Mouse (Mus musculus) midbrain, embryonic 13.5 days (tissue): ENCODE measurements around the gene Tcn2. TPM values are rescaled to one million over a fixed set of nuclear protein-coding genes. Genes with fewer than 3 reads are reported as not detected.

Experiments used
- ATAC-seq: fragments of 200-750 bp; cut with Nextera tagmentation; 2 replicates; pipeline ENCODE4 v1.8.0; 2017; ENCODE audit warnings: mild to moderate bottlenecking, moderate TSS enrichment, moderate library complexity
- H3K27ac ChIP-seq: fragments of 300-500 bp; sonication (generic); 2 replicates; pipeline ENCODE4 v1.5.1; 2015; ENCODE audit warnings: inconsistent platforms, mild to moderate bottlenecking, moderate library complexity
- H3K27me3 ChIP-seq: fragments of 300-500 bp; sonication (generic); 2 replicates; pipeline ENCODE4 v1.6.1; 2015; ENCODE audit warnings: mild to moderate bottlenecking, inconsistent platforms
- H3K36me3 ChIP-seq: fragments of 300-500 bp; sonication (generic); 2 replicates; pipeline ENCODE4 v1.6.1; 2015; ENCODE audit warnings: mild to moderate bottlenecking, inconsistent platforms
- H3K4me1 ChIP-seq: fragments of 300-500 bp; sonication (generic); replicated peaks from 2 replicates; pipeline ENCODE4 v1.6.1; 2015; ENCODE audit warnings: inconsistent platforms
- H3K4me2 ChIP-seq: fragments of 300-500 bp; sonication (generic); replicated peaks from 2 replicates; pipeline ENCODE4 v1.6.1; 2015; ENCODE audit warnings: moderate library complexity, mild to moderate bottlenecking, inconsistent platforms
- H3K4me3 ChIP-seq: fragments of 300-500 bp; sonication (generic); replicated peaks from 2 replicates; pipeline ENCODE4 v1.5.1; 2015; ENCODE audit warnings: mild to moderate bottlenecking, inconsistent platforms
- H3K9ac ChIP-seq: fragments of 300-500 bp; sonication (generic); replicated peaks from 2 replicates; pipeline ENCODE4 v1.6.1; 2015; ENCODE audit warnings: mild to moderate bottlenecking, inconsistent platforms
- H3K9me3 ChIP-seq: fragments of 300-500 bp; sonication (generic); 2 replicates; pipeline ENCODE4 v1.6.1; 2016; ENCODE audit warnings: mild to moderate bottlenecking, inconsistent platforms
- WGBS: fragments of 180-500 bp; shearing (Covaris S2); methylation state at CpG from one replicate; pipeline ENCODE4 v1.1.7; 2015; 5-methylcytosine and 5-hydroxymethylcytosine counted together
- polyA plus RNA-seq: library from polyadenylated mRNA; unstranded; fragments of >200 nt; fragmentation: Nextera tagmentation; extraction: Ambion mirVana; gene quantifications from 2 replicates; pipeline ENCODE4 v1.2.1, GENCODE M21; 2015

Tcn2 gene
- polyA plus RNA-seq, 1 experiment from 2014 or later, result 20.3 TPM

- Histone ChIP-seq H3K4me3 (peak overlapping the region; percentile 1; the same call in 1 of the 2 replicates), H3K9ac (peak overlapping the region; percentile 47), H3K27ac (no peak overlapping the region), H3K9me3 (no peaks in the 10 kb centered on the region), H3K36me3 (peaks cover 18% of the 10 kb centered on the region), H3K27me3 (peaks cover 6% of the 10 kb centered on the region; the same call in 1 of the 2 replicates), H3K4me2 (peak overlapping the region; percentile 89), H3K4me1 (peaks cover 46% of the 10 kb centered on the region)
- no peak for ATAC-seq
- WGBS, result 64% methylated on average over 5 of the region's 5 CpGs
Observed at GRCm38 (mm10) chr11:3910513-3911310, 21.2 kb downstream of the Tcn2 start.

GRCm38 (mm10) chr11:3909236-3909635 lies 22.7 kb downstream of the Tcn2 start:
- ATAC-seq, result no peak
- Histone ChIP-seq H3K4me2 (no peak overlapping the region), H3K4me1 (peaks cover 43% of the 10 kb centered on the region), H3K36me3 (peaks cover 23% of the 10 kb centered on the region), H3K27me3 (peaks cover 5% of the 10 kb centered on the region; the same call in 1 of the 2 replicates), H3K9me3 (no peaks in the 10 kb centered on the region), H3K27ac (no peak overlapping the region), H3K4me3 (no peak overlapping the region), H3K9ac (no peak overlapping the region)
- 91% methylated on average over 4 of the region's 4 CpGs for WGBS

- WGBS, result 75% methylated on average over 1 of the region's 1 CpGs
- Histone ChIP-seq H3K27me3 (no peaks in the 10 kb centered on the region), H3K36me3 (peaks cover 30% of the 10 kb centered on the region), H3K27ac (no peak overlapping the region), H3K4me3 (no peak overlapping the region), H3K9me3 (no peaks in the 10 kb centered on the region), H3K4me1 (peaks cover 22% of the 10 kb centered on the region), H3K9ac (no peak overlapping the region), H3K4me2 (no peak overlapping the region)
- no peak for ATAC-seq
Observed at GRCm38 (mm10) chr11:3905446-3905845, 26.5 kb downstream of the Tcn2 start.

- Histone ChIP-seq H3K27me3 (no peaks in the 10 kb centered on the region), H3K4me2 (no peak overlapping the region), H3K4me3 (no peak overlapping the region), H3K9ac (no peak overlapping the region), H3K9me3 (no peaks in the 10 kb centered on the region), H3K36me3 (peaks cover 33% of the 10 kb centered on the region), H3K27ac (no peak overlapping the region), H3K4me1 (peaks cover 23% of the 10 kb centered on the region)
- WGBS, result 82% methylated on average over 6 of the region's 6 CpGs
- ATAC-seq, result no peak
Observed at GRCm38 (mm10) chr11:3904673-3905072, 27.3 kb downstream of the Tcn2 start.

- no peak for ATAC-seq
Observed at GRCm38 (mm10) chr11:3903046-3903445, 28.9 kb downstream of the Tcn2 start.

GRCm38 (mm10) chr11:3902516-3902915 lies 29.4 kb downstream of the Tcn2 start:
- ATAC-seq, result no peak
- no peak overlapping the region for H3K4me3 ChIP-seq

More at GRCm38 (mm10) chr11:3903046-3903445, 28.9 kb downstream of the Tcn2 start:
- Histone ChIP-seq H3K9ac (no peak overlapping the region), H3K27me3 (no peaks in the 10 kb centered on the region), H3K4me3 (no peak overlapping the region), H3K27ac (no peak overlapping the region), H3K4me2 (no peak overlapping the region), H3K9me3 (no peaks in the 10 kb centered on the region), H3K36me3 (peaks cover 46% of the 10 kb centered on the region), H3K4me1 (peaks cover 27% of the 10 kb centered on the region)
- WGBS, result 84% methylated on average over 5 of the region's 5 CpGs

GRCm38 (mm10) chr11:3900296-3900695 lies 31.7 kb downstream of the Tcn2 start:
- H3K4me3 ChIP-seq, result no peak overlapping the region
- peaks cover 44% of the 10 kb centered on the region for H3K36me3 ChIP-seq
- WGBS, result 92% methylated on average over 6 of the region's 6 CpGs
- no peaks in the 10 kb centered on the region for H3K9me3 ChIP-seq
- H3K27ac ChIP-seq, result no peak overlapping the region
- no peak overlapping the region for H3K9ac ChIP-seq
- no peaks in the 10 kb centered on the region for H3K27me3 ChIP-seq
- no peak overlapping the region for H3K4me2 ChIP-seq
- no peak for ATAC-seq
- H3K4me1 ChIP-seq, result peaks cover 36% of the 10 kb centered on the region

More at GRCm38 (mm10) chr11:3902516-3902915, 29.4 kb downstream of the Tcn2 start:
- peaks cover 48% of the 10 kb centered on the region for H3K36me3 ChIP-seq
- 92% methylated on average over 3 of the region's 3 CpGs for WGBS
- H3K27me3 ChIP-seq, result no peaks in the 10 kb centered on the region
- no peak overlapping the region for H3K27ac ChIP-seq
- no peaks in the 10 kb centered on the region for H3K9me3 ChIP-seq
- peaks cover 28% of the 10 kb centered on the region for H3K4me1 ChIP-seq
- no peak overlapping the region for H3K4me2 ChIP-seq
- H3K9ac ChIP-seq, result no peak overlapping the region

GRCm38 (mm10) chr11:3895933-3896332 lies 36.0 kb downstream of the Tcn2 start:
- Histone ChIP-seq H3K27me3 (no peaks in the 10 kb centered on the region), H3K27ac (no peak overlapping the region), H3K36me3 (peaks cover 32% of the 10 kb centered on the region), H3K4me1 (peaks cover 38% of the 10 kb centered on the region), H3K9me3 (no peaks in the 10 kb centered on the region), H3K9ac (no peak overlapping the region), H3K4me2 (no peak overlapping the region), H3K4me3 (no peak overlapping the region)
- ATAC-seq, result no peak
- 85% methylated on average over 1 of the region's 1 CpGs for WGBS

- Histone ChIP-seq H3K36me3 (peaks cover 32% of the 10 kb centered on the region), H3K9ac (peak overlapping the region; percentile 76), H3K27me3 (no peaks in the 10 kb centered on the region), H3K4me2 (peak overlapping the region; percentile 69), H3K4me1 (peaks cover 36% of the 10 kb centered on the region), H3K4me3 (peak overlapping the region; percentile 56), H3K27ac (peak overlapping the region; percentile 86), H3K9me3 (no peaks in the 10 kb centered on the region)
- WGBS, result 7% methylated on average over 10 of the region's 10 CpGs
- no peak for ATAC-seq
Observed at GRCm38 (mm10) chr11:3895458-3895857, 36.5 kb downstream of the Tcn2 start.

- 2% methylated on average over 46 of the region's 46 CpGs for WGBS
- Histone ChIP-seq H3K9ac (peak within 1 kb of the TSS; percentile 76), H3K4me3 (peak within 1 kb of the TSS; percentile 56), H3K9me3 (no peaks in the 10 kb centered on the region), H3K4me1 (peaks cover 28% of the 10 kb centered on the region), H3K4me2 (peak within 1 kb of the TSS; percentile 69), H3K27me3 (no peaks in the 10 kb centered on the region), H3K36me3 (peaks cover 29% of the 10 kb centered on the region), H3K27ac (peak within 1 kb of the TSS; percentile 86)
- peak; percentile 99 for ATAC-seq
Observed at GRCm38 (mm10) chr11:3894406-3895281, 37.3 kb downstream of the Tcn2 start, which contains the start of the genes 4921536K21Rik and Dusp18. Gene 4921536K21Rik, minus strand, starts transcription at chr11:3895098. Gene Dusp18, plus strand, starts transcription at chr11:3895240.

- Histone ChIP-seq H3K27me3 (no peaks in the 10 kb centered on the region), H3K4me3 (peak overlapping the region; percentile 56; the same call in 1 of the 2 replicates), H3K36me3 (peaks cover 25% of the 10 kb centered on the region), H3K9ac (no peak overlapping the region), H3K9me3 (no peaks in the 10 kb centered on the region), H3K4me2 (peak overlapping the region; percentile 69), H3K4me1 (peaks cover 26% of the 10 kb centered on the region), H3K27ac (no peak overlapping the region)
- WGBS, result 83% methylated on average over 6 of the region's 6 CpGs
- ATAC-seq, result no peak
Observed at GRCm38 (mm10) chr11:3893970-3894369, 38.0 kb downstream of the Tcn2 start.

- H3K4me1 ChIP-seq, result no peaks in the 10 kb centered on the region
- H3K4me3 ChIP-seq, result no peak overlapping the region
- WGBS, result 78% methylated on average over 5 of the region's 5 CpGs
- H3K27me3 ChIP-seq, result no peaks in the 10 kb centered on the region
- H3K9me3 ChIP-seq, result no peaks in the 10 kb centered on the region
- H3K36me3 ChIP-seq, result no peaks in the 10 kb centered on the region
- no peak overlapping the region for H3K4me2 ChIP-seq
- 0 out of 2 replicates have a peak, but pooled peaks have one; percentile 27 for ATAC-seq
- H3K9ac ChIP-seq, result no peak overlapping the region
- H3K27ac ChIP-seq, result no peak overlapping the region
Observed at GRCm38 (mm10) chr11:3887331-3887730, 44.6 kb downstream of the Tcn2 start.
